Mouse (Mus musculus): Measurements from ENCODE around the gene Hoxa3.

The Hoxa3 gene

DNA sequence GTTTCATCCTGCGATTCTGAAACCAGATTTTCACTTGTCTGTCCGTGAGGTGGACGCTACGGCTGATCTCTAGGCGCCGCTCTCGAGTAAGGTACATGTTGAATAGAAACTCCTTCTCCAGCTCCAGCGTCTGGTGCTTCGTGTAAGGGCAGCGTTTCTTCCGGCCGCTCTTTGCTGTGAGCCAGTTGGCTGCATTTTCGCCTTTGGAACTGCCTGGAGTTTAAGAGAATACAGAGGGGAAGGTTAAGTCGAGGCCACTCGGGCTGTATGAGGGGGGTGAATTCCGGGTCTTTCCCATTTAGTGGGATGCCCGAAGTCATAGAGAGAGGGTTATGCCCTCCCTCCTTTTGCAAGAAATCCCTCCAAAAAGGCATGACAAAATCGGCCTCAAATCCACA is 19.4 kb upstream of the Hoxa3 start:
- no peak for DNase-seq (ENCODE audit: low spot score in 2 of 2)

DNA sequence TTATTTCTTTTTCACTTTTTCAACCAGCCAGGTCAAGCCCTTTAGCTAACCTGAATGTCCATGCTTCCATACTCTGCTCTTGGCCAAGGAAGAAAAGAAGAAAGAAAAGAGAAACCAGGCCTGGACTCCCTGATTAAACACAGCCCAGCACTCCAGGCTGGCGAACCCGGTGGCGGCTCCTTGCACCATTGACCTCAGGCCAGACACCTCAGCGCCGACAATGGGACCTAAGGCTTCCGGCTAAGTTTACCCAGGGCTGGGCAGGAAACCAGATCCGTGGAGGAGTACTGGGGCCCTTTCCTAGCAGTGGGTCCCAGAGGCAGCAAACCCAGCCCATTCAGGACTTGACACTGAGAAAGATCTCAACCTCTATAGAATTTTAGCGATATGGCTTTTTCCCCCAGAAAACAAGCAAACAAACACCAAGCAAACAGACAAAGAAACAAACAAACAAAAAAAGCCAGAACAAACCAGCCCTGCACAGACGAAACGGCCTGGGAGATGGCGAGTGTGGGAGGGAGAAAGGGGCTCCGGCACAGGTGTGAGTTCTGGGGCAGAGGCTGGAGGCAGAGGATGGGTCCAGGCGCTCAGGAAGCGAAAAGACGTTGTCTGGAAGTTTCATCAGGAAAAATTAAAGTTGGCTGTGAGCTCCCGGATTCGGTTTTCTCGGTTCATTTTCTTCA is 18.9 kb upstream of the Hoxa3 start:
- DNase-seq (ENCODE audit: low spot score in 2 of 2) = no peak

DNA sequence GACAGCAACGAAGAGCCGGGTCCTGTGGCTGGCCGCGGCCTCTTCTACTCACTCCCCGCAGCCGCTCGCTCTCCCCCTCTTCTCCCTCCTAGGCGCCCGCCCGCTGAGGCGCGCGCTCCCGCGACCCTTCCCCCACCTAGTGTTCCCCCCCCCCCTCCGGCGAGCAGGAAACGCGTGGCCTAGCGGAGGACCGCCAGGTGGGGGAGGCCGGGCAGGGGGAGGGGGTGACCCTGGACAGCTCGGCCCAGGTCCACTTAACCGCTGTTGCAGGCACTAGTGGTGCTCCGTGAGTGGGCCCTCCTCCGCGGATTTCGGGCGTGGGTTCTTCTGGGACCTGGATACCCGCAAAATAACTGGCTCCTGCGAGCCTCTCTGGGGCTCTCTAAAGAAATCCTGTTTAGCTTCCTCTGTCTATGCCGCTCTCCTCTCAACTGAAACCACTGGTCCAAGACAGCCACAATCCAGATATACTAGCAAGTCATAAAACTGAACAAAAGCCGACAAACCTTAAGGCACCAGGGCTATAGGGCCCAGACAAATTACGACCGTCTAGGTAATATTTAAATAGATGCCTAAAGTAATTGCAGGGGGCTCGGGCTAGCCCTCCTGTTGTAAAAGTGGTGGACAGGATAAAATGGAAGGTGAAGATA is 17.5 kb upstream of the Hoxa3 start, which contains the start of gene Hoxa9:
Gene Hoxa9 (minus strand): TSS at position 574 of the 650 bp plus-strand sequence.
- no peak for DNase-seq (ENCODE audit: low spot score in 2 of 2)

DNA sequence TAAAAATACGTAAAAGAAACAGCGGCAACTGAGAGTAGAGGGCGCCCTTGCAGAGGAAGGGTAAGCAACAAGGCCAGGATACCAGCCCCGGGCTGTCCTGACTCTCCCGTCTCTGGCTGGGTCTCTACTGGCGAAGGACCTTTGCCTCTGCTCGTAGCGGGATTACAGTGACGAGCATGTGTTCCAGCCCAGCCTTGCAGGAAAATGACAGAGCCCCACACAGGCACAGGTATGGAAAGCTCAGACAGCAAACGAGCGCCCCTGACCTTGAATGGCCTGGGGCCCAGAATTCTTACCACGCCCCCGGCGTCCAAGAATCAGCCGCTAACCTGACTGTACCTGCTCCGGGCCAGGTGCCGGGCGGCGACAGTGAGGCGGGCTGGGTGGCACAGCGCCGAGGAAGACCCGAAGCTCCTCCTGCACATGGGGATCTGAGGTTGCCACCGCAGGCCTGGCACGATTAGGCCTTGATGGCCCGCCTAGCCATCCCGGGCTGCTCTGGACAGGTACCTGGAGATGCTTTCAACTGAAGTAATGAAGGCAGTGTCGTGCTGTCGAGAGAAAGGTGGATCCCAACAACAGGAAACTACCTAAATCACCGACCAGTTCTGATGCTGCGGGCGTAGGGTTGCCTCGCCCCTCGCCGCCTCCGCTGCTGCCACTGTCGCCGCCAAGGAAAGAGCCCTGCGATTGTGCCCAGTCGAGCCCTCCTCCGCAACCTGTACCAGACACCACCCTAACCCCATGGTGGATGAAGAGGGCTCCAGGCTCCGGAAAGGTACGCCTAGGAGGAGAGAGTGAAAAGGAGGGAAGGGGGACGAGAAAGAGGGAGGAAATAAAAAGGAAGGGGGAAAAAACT is 16.7 kb upstream of the Hoxa3 start:
- no peak for DNase-seq (ENCODE audit: low spot score in 2 of 2)

DNA sequence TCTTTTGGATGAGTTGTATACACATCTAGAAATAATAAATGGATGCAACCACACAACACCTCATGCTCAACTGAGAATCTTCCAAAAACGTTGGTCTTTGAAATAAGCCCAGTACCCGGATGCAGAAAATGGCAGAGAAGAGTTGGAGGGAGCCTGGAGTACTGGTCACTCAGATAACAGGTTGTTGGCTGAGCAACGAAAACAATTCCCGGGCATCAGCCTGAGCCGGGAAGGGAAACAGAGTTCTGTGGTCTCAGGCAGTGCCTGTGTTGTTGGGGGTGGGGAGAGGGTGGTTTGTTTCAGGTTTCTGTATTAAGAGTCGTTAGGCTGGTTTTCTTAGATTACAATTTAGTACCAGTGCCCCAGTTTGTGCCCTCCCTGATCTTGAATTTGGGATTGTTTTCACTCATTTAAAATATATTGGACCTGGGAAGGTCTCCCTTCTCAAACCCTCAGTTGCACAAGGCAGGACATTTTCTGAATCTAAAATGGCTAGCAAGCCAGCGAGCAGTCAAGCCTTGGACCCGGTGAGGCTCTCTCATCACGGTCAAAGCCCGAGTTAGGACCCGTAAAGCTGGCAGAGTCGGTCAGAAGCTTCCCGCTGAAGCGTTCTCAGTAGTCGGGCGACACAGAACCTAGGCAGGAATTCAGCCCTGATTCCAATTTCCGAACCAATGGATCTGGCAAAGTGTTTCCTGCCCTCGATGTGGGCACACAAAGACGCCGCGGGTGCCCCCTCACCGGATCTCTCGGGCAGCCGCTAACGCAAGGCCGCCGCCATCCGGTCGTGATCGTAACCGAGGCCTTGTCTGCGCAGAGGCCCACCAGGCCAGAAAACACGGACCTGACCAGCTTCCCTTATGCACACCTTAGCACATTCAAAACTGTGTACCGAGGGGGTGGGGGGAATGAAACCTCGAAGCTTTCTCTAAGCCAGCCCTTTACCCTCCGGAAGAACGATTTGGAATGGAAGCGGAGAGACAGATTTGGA is 15.6 kb upstream of the Hoxa3 start:
- DNase-seq (ENCODE audit: low spot score in 2 of 2) = no peak

DNA sequence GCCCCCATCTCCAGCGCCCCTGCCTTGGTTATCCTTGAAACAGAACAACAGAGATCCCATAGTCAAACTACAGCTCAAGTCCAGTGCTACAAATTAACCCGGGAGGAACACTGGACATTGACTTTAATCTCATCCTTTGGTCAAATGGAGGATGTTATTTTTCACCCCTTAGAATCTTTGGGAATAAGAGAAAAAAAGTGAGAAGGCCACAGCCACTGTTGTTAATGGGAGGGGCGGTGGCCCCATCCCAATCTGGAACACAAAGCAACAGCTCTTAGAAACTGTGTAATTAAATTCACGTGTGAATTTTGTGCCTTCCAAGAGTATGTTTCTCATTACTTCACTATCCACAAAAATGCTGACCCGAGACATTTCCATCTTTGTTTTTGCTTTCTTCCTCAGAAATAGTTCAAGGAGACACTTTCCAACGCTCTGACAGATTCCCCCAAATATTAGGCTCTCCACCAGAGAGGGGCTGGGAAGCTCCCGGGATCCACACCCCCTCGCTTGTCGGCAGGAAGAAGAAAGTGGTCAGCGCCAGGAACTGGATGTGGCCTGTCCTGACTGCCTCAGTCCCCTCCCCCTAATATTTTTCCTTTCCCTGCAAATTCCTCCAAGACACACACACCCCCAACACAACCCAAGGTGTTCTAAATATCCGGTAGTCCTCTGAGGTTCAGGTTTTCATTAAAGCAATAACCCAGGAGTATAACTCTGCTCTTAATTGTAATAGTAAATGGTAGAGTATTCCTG is 14.5 kb upstream of the Hoxa3 start:
- DNase-seq (ENCODE audit: low spot score in 2 of 2) = no peak

DNA sequence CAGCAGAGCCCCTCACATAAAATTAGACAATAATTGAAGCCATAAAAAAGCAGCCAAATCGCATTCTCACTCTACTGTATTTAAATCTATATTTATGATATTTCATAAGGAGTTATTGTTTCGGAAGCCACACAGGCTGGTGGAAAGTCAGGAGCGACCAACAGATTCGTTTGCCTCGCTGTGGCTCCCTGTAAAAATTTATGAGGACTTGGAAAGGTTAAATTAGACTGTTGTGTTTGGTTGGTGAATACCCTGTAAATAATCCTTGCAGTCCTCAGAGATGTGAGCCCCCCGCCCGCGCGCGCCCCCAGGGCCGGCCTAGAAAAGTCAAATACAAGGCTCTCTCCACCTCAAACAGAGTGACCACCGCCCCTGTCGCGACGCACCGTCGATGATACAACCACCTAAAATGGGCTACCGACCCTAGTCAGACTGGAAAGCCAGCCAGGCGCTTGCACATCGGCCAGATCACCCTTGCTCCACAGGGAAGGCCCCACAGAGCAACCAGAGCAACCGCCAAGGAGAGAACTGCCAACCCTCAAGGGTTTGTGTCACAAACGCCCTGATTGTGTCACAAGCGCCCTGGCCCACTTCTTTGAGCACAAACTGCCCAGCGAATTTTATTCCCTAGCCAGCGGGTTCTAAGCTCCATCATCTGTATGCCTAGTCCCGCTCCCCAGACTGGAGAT is 13.6 kb upstream of the Hoxa3 start:
- no peak for DNase-seq (ENCODE audit: low spot score in 2 of 2)

DNA sequence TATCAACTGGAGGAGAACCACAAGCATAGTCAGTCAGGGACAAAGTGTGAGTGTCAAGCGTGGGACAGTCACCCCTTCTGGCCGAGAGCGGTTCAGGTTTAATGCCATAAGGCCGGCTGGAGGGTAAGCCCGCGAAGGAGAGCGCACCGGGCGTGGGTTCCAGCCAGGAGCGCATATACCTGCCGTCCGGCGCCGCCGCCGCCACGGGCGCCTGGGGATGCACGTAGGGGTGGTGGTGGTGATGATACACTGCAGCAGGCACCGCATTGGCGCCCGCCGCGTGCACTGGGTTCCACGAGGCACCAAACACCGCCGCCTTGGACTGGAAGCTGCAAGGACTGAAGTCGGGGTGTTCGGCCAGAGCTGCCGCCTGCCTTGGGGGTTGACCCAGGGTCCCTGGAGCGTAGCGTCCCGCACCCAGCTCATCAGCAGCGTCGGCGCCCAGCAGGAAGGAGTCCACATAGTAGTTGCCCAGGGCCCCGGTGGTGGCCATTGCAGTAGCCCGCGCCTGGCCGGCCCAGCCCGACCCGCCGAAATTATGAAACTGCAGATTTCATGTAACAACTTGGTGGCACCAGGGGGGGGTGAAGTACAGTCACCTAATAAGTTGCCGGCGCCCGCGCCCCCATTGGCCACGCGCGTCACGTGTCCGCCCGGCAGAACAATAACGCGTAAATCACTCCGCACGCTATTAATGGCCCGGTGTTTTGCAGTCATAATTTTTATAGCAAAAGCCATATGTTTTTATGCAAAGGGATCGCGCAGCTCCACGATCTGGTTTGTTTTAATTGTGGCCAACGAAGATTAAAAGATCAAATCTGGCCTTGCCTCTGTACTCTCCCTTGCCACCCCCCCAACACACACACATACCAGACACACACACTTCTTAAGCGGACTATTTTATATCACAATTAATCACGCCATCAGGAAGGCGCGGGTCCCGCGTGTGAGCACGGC is 12.8 kb upstream of the Hoxa3 start:
- DNase-seq (ENCODE audit: low spot score in 2 of 2) = no peak

DNA sequence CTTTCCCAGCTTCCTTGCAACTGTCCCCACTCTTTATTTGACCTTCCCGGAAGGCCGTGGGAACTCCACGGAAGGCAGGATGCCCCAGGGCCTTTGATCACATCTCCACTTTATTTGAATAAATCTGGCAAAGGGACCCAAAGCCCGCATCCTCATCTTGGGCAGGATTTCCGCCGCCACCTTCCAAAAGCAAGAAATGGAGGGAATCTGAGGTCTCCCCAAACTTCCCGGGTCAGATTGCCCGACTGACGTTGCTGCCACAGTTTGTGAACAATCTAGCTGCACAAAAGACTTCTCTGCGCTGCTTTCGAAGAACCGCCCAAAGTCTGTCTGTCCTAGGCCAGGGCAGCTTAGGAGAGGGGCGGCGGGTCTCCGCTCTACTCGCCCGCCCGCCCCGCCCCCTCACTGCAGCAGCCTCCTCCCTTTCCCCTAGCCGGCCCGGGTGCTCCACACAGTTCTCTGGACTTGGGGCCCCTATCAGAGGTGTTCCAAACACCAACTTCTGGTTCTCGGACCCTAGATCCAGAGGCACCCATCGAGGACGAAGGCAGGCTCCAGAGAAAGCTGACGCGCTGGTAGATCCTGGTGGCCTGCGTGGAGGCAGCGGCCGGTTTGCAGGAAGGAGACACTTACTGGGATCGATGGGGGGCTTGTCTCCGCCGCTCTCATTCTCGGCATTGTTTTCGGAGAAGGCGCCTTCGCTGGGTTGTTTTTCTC is 11.9 kb upstream of the Hoxa3 start:
- DNase-seq (ENCODE audit: low spot score in 2 of 2) = no peak

DNA sequence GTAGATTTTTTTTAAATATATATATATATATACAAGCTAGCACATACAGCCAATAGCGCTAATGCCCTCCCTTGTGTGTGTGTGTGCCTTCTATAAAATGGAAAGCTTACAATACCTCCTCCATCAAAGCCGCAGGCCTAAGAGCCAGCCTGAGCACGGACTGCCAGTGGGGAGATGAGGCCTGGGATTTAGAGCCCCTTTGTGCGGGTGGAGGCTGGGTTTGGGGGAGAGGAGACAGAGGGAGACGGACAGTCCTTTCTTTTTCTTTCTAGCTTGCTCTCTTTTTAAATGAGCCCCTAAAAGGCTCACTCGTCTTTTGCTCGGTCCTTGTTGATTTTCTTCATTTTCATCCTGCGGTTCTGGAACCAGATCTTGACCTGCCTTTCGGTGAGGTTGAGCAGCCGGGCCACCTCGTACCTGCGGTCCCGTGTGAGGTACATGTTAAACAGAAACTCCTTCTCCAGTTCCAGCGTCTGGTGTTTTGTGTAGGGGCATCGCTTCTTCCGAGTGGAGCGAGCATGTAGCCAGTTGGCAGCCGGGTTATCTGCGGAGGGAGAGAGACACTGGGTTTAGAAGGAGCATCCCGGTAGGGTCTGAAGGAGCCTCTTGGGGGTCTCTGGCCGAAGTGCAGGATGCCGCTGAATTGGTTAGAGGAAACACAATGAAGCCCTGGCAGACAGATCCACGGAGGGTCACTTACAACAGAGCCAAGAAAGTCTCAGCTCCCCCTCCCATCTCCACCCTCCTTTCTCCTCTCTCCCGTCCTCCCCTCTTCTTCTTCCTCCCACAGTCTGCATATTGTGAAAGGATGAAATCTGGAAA is 11.0 kb upstream of the Hoxa3 start:
- DNase-seq (ENCODE audit: low spot score in 2 of 2) = no peak

DNA sequence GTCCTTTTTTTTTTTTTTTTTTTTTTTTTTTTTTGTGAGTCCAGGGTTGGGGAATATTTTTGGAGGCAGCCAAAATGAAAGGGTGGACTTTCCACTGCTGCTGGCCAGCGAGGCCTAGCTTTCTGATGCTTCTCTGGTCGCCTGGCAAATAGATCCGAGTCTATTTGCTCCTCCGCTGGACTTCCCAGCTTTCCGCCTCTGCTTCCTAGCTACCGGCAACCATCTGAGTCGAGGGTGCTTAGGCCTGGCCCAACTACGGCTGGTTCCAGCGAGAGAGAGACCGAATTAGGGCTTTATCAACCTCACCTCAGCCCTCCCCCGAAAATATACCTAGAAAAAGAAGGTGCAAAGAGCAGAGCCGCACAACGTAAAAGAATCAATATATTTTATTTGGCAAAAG is 9.6 kb upstream of the Hoxa3 start:
- DNase-seq (ENCODE audit: low spot score in 2 of 2) = no peak

DNA sequence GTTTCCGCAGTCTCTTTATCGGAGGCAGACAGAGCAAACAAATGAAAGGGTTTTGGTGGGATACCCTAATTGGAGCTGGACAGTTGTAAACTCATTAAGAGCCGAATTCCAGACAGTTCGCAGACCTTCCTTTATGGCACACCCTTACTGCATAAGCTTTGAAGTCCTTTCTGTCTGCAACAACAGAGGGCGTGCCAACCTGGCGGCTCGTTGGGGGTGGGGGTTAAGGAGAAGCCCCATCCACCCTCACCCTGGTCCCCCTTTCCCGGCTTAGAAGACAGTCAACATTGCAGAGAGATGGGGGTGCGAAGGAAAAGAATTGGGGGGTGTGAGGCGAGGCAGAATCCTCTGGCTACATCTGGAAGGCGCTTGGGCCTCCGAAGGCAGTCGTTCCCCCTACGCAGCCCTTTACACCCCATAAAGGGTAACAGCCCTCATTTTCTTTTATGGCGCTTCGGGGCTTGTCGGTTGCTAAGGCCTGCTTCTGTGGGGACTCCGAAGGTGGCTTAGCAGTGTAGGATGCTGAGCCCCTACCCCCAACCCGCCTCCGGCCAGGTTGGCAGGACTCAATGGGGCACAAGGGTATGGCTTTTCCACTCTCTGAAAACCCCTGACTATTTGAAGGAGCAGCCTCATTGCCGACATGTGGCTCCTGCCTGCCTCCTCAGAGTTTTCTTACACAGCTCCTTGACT is 9.0 kb upstream of the Hoxa3 start:
- no peak for DNase-seq (ENCODE audit: low spot score in 2 of 2)

DNA sequence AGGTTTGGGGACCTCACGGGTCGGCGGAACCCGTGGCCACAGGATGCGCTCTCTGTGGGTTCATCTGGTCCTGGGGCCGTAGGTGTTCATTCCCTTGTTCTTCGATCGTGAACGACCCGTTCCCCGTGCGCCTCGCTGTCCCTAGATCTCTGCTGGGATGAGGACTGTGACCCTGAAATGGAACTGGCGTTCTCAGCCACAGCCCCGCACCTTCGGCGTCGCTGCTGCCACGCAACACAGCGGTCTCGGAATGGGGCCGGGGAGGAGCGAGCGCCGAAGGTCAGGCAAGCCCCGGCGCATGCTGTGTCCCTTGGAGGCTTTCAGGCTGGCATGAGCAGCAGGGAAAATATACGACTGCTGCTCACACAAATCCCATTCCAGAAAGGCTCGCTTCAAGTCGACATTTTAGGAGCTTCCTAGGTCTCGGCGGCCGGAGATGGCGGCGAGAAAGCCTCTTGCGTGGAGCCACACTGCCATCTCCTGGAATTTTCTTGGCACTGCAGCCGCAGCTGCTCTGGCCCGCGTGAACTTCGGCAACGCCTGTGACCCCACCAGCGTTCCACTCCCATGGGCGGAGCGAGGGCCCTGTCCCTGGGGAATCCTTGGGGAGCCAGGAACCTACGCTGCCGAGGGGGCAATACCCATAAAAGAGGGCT is 8.3 kb upstream of the Hoxa3 start, which contains the start of gene Hoxa7:
Gene Hoxa7 (minus strand): TSS at position 518 of the 656 bp plus-strand sequence.
- peak; percentile 76 to 80 for DNase-seq (ENCODE audit: low spot score in 2 of 2)

DNA sequence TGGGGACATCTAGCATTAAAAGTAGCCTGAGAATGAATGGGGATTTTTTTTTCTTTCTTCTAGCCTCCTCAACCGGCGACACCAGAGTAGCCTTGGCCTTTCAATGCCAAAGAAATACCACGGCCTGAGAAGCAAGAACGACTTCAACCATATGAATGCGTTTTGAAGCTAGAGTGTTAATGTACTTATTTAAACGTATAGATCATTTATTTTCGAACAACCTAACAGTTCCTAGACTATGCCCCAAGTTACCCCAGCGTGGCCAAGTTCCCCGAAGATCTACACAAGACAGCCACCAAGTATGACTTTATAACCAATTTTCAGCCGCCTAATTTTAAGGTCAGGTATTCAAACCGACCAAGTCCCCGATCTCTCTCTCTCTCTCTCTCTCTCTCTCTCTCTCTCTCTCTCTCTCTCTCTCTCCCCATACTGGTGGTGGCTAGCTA is 7.8 kb upstream of the Hoxa3 start:
- no peak for DNase-seq (ENCODE audit: low spot score in 2 of 2)

DNA sequence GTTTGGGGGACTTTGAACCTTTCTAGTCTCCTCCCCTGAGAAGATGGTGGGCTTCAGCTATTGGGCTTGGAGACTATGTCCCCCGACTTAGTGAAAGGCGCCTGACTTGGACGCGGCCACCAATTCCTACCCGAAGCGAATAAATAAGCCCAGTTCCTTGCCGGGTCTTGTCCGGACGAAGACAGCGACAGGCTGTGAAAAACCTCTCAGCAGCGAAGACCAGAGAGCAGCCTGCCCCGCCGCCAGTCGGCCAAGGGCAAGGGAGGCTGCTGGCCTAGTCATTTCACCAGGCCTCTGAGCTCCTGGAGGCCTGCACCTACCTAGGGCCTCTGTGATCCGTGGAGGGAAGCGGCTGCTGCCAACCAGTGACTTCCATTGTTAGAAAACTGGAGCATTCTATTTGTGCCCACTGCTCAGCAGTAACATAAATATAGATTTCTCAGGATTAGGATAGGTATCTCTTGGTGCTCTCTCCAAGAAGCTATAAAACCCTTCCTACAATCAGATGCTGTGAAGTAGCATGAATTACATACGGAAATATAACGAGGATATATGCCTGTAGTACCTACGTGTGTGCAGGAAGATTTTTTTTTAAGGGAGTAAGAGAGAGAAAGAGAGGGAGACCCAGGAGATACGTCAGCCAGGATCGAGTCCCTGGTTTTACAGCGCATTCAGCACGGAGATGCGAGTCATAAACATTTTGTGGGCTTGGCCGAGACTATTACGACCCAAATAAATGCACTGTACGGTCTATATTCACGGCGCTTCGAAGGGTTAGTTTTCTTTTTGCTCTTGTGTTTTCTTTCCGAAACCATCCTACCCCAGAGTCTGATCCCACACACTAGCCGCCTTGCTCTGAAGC is 7.1 kb upstream of the Hoxa3 start:
- peak in 1 of 2 experiments; percentile 31 for DNase-seq (ENCODE audit: low spot score in 2 of 2)
